Mouse (Mus musculus): ENCODE data around the gene Rnf224. TPM values are rescaled to one million over a fixed set of nuclear protein-coding genes. Genes with fewer than 3 reads are reported as not detected.

Rnf224 gene
- polyA plus RNA-seq, 1 experiment: 0.06 TPM

DNA sequence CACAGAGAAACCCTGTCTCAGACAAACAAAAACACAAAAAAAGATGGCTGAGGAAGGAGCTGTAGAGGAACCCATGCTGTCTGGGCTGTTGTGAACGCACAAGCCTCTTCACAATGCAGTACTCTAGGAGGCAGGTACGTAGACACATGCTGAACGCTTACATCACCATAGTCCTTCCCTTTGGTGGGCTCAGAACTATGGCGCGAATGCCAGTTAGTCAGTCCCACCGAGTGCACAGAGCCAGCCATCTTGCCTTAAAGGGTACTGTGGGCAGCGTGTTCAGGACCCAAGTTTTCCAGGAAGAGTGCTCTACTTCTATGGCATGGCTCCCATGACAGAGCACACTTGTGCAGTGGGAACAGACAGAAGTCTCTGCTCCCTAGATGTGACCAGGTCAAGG lies 52.1 kb downstream of the Rnf224 start:
- no peaks in the 10 kb centered on the region for H3K36me3 ChIP-seq (ENCODE audit: control insufficient read depth, insufficient read depth, low read length)
- WGBS: 96% methylated on average over 7 of the region's 7 CpGs
- TF ChIP-seq CTCF (conservative IDR thresholded peaks at IDR 0.05; ENCODE audit: insufficient read depth, insufficient read length, low read depth, low read length) (no peak), POLR2A (IDR thresholded peaks at IDR 0.05; ENCODE audit: low read depth, low read length) (no peak)
- H3K27me3 ChIP-seq (replicated peaks; ENCODE audit: control insufficient read depth, insufficient read depth, low read length): no peaks in the 10 kb centered on the region
- DNase-seq: no peak
- H3K27ac ChIP-seq (ENCODE audit: insufficient read depth, low read depth, low read length): no peak overlapping the region
- H3K4me3 ChIP-seq (ENCODE audit: insufficient read depth, low read depth, low read length): no peak overlapping the region
- no peaks in the 10 kb centered on the region; the same call in 1 of the 2 replicates for H3K4me1 ChIP-seq (ENCODE audit: control insufficient read depth, insufficient read depth, low read length)

Other genes with a start within 250 kb of the Rnf224 start
- 77.8 and 110 TPM in 2 replicates for gene Nsmf, start 182.4 kb downstream of the Rnf224 start, polyA plus RNA-seq (2012; rRNA removed)
- gene Entpd8, start 156.5 kb downstream of the Rnf224 start, polyA plus RNA-seq (2012; rRNA removed): 23.7 and 29.2 TPM in 2 replicates
- gene Noxa1, start 141.6 kb downstream of the Rnf224 start, polyA plus RNA-seq (2012; rRNA removed): not detected in 2 replicates
- 5.7 and 7.8 TPM in 2 replicates for gene Nrarp, start 56.0 kb downstream of the Rnf224 start, polyA plus RNA-seq (2012; rRNA removed)
- gene Tor4a, start 39.9 kb downstream of the Rnf224 start, polyA plus RNA-seq (2012; rRNA removed): 21.8 and 26.9 TPM in 2 replicates
- gene Nelfb, start 25.3 kb downstream of the Rnf224 start, polyA plus RNA-seq (2012; rRNA removed): 62.6 and 70.5 TPM in 2 replicates
- 0.42 and 0.68 TPM in 2 replicates for gene Stpg3, start 22.1 kb downstream of the Rnf224 start, polyA plus RNA-seq (2012; rRNA removed)
- gene Fam166a, start 18.0 kb downstream of the Rnf224 start, polyA plus RNA-seq (2012; rRNA removed): 0.55 and 0.58 TPM in 2 replicates
- 313 and 314 TPM in 2 replicates for gene Tubb4b, start 12.1 kb downstream of the Rnf224 start, polyA plus RNA-seq (2012; rRNA removed)
- 240 and 299 TPM in 2 replicates for gene Slc34a3, start 2.4 kb downstream of the Rnf224 start, polyA plus RNA-seq (2012; rRNA removed)
- 49.1 and 57.9 TPM in 2 replicates for gene Rnf208, start 5.5 kb upstream of the Rnf224 start, polyA plus RNA-seq (2012; rRNA removed)
- 0.66 and 1.2 TPM in 2 replicates for gene Cysrt1, start 5.7 kb upstream of the Rnf224 start, polyA plus RNA-seq (2012; rRNA removed)
- 13.0 and 15.2 TPM in 2 replicates for gene AL732309.1, start 10.1 kb upstream of the Rnf224 start, polyA plus RNA-seq (2012; rRNA removed)
- gene Tmem203, start 18.7 kb upstream of the Rnf224 start, polyA plus RNA-seq (2012; rRNA removed): 48.9 and 50.7 TPM in 2 replicates
- 81.0 and 85.4 TPM in 2 replicates for gene Tprn, start 25.8 kb upstream of the Rnf224 start, polyA plus RNA-seq (2012; rRNA removed)
- 46.2 and 48.8 TPM in 2 replicates for gene Ssna1, start 35.7 kb upstream of the Rnf224 start, polyA plus RNA-seq (2012; rRNA removed)
- 82.6 and 92.3 TPM in 2 replicates for gene Anapc2, start 35.7 kb upstream of the Rnf224 start, polyA plus RNA-seq (2012; rRNA removed)
- gene Tmem210, start 51.4 kb upstream of the Rnf224 start, polyA plus RNA-seq (2012; rRNA removed): not detected in 2 replicates
- 2.7 and 3.0 TPM in 2 replicates for gene Lrrc26, start 53.1 kb upstream of the Rnf224 start, polyA plus RNA-seq (2012; rRNA removed)
- 0.34 and 0.41 TPM in 2 replicates for gene Grin1, start 82.4 kb upstream of the Rnf224 start, polyA plus RNA-seq (2012; rRNA removed)
- 16.6 and 19.6 TPM in 2 replicates for gene Man1b1, start 95.6 kb upstream of the Rnf224 start, polyA plus RNA-seq (2012; rRNA removed)
- 167 and 171 TPM in 2 replicates for gene Dpp7, start 119.6 kb upstream of the Rnf224 start, polyA plus RNA-seq (2012; rRNA removed)
- 125 and 133 TPM in 2 replicates for gene Uap1l1, start 128.9 kb upstream of the Rnf224 start, polyA plus RNA-seq (2012; rRNA removed)
- 0.20 and 0.34 TPM in 2 replicates for gene Sapcd2, start 135.5 kb upstream of the Rnf224 start, polyA plus RNA-seq (2012; rRNA removed)
- gene Entpd2, start 159.1 kb upstream of the Rnf224 start, polyA plus RNA-seq (2012; rRNA removed): 18.8 and 23.8 TPM in 2 replicates
- gene Npdc1, start 162.6 kb upstream of the Rnf224 start, polyA plus RNA-seq (2012; rRNA removed): 73.7 and 99.5 TPM in 2 replicates
- 0.19 and 0.80 TPM in 2 replicates for gene Fut7, start 186.5 kb upstream of the Rnf224 start, polyA plus RNA-seq (2012; rRNA removed)
- gene Abca2, start 191.9 kb upstream of the Rnf224 start, polyA plus RNA-seq (2012; rRNA removed): 51.0 and 64.0 TPM in 2 replicates
- gene Clic3, start 220.1 kb upstream of the Rnf224 start, polyA plus RNA-seq (2012; rRNA removed): 104 and 130 TPM in 2 replicates
- gene Paxx, start 224.3 kb upstream of the Rnf224 start, polyA plus RNA-seq (2012; rRNA removed): 49.0 and 53.2 TPM in 2 replicates
- gene Ptgds, start 233.3 kb upstream of the Rnf224 start, polyA plus RNA-seq (2012; rRNA removed): 47.2 and 51.6 TPM in 2 replicates

Data from kidney, adult 2 months (tissue).